Mouse (Mus musculus) liver, adult 2 months (tissue): ENCODE results near the gene D3Ertd254e.

Source experiments
- CTCF ChIP-seq: fragments of 200-500 bp; IDR thresholded peaks from 2 replicates; pipeline ENCODE4 v1.5.1; 2011; ENCODE audit warnings: low read depth, low read length, control low read depth
- POLR2A ChIP-seq: fragments of 200-500 bp; IDR thresholded peaks from 2 replicates; pipeline ENCODE4 v1.6.1; 2011; ENCODE audit warnings: low read length, control low read depth; ENCODE audit not compliant: insufficient read depth; ENCODE audit errors: extremely low read depth

GRCm38 (mm10) chr3:36116076-36116475 lies 34.7 kb upstream of the D3Ertd254e start:
- TF ChIP-seq CTCF (no peak), POLR2A (no peak)
